Mouse (Mus musculus): ENCODE measurements at regions not wholly inside any gene's neighbourhood (a gene's known extent, or its start where the extent isn't known, plus 50 kb on each side); places are given as distances from the start of the nearest gene placed in this dataset.
A peak's percentile ranks its signal among the peaks of the same experiment; 100 is the strongest.

GRCm38 (mm10) chr16:29147766-29148165 is 61.7 kb upstream of the Hrasls start:
- DNase-seq, result no peak

- DNase-seq, result no peak
Observed at GRCm38 (mm10) chr16:29119217-29119616, 90.3 kb upstream of the Hrasls start.

- no peak for DNase-seq
Observed at GRCm38 (mm10) chr16:29096791-29097190, 112.7 kb upstream of the Hrasls start.

- no peak for DNase-seq
Observed at GRCm38 (mm10) chr16:29065961-29066360, 136.5 kb upstream of the Mb21d2 start.

GRCm38 (mm10) chr16:29065097-29065785 is 135.8 kb upstream of the Mb21d2 start:
- DNase-seq, result no peak

GRCm38 (mm10) chr16:29063377-29063776 is 133.9 kb upstream of the Mb21d2 start:
- no peak for DNase-seq

- no peak for DNase-seq
Observed at GRCm38 (mm10) chr16:29057076-29057475, 127.6 kb upstream of the Mb21d2 start.

- no peak for DNase-seq
Observed at GRCm38 (mm10) chr16:29054423-29054822, 125.0 kb upstream of the Mb21d2 start.

GRCm38 (mm10) chr16:29046453-29046993 is 117.0 kb upstream of the Mb21d2 start:
- no peak for DNase-seq

GRCm38 (mm10) chr16:29035523-29035922 is 106.0 kb upstream of the Mb21d2 start:
- no peak for DNase-seq

- no peak for DNase-seq
Observed at GRCm38 (mm10) chr16:29034053-29034794, 104.8 kb upstream of the Mb21d2 start.

- DNase-seq, result peak in 1 of 2 experiments; percentile 35
Observed at GRCm38 (mm10) chr16:29033357-29033756, 103.9 kb upstream of the Mb21d2 start.

GRCm38 (mm10) chr16:29027856-29028255 is 98.4 kb upstream of the Mb21d2 start:
- no peak for DNase-seq

- DNase-seq, result peak; percentile 85 to 86
Observed at GRCm38 (mm10) chr16:29001249-29001648, 71.8 kb upstream of the Mb21d2 start.

GRCm38 (mm10) chr16:28999641-29000040 is 70.2 kb upstream of the Mb21d2 start:
- no peak for DNase-seq

- no peak for DNase-seq
Observed at GRCm38 (mm10) chr16:28996629-28997028, 67.2 kb upstream of the Mb21d2 start.

GRCm38 (mm10) chr16:28990666-28991065 is 61.2 kb upstream of the Mb21d2 start:
- no peak for DNase-seq

GRCm38 (mm10) chr16:28984931-28985330 is 55.5 kb upstream of the Mb21d2 start:
- no peak for DNase-seq

- no peak for DNase-seq
Observed at GRCm38 (mm10) chr16:28982901-28983300, 53.4 kb upstream of the Mb21d2 start.

Measured in kidney, postnatal 25 days (tissue).